Mouse (Mus musculus) liver, embryonic 18 days (tissue): ENCODE data around the gene Pkp2. TPM values are rescaled to one million over a fixed set of nuclear protein-coding genes. Genes with fewer than 3 reads are reported as not detected.

Source experiments
- polyA plus RNA-seq: library from polyadenylated mRNA; depleted of rRNA; stranded (reverse); fragments of >200 nt; gene quantifications from 2 replicates; pipeline ENCODE4 v1.2.3, GENCODE M21; 2012; rRNA removed

Pkp2 gene
- 15.6 and 16.4 TPM in 2 replicates for polyA plus RNA-seq

DNA sequence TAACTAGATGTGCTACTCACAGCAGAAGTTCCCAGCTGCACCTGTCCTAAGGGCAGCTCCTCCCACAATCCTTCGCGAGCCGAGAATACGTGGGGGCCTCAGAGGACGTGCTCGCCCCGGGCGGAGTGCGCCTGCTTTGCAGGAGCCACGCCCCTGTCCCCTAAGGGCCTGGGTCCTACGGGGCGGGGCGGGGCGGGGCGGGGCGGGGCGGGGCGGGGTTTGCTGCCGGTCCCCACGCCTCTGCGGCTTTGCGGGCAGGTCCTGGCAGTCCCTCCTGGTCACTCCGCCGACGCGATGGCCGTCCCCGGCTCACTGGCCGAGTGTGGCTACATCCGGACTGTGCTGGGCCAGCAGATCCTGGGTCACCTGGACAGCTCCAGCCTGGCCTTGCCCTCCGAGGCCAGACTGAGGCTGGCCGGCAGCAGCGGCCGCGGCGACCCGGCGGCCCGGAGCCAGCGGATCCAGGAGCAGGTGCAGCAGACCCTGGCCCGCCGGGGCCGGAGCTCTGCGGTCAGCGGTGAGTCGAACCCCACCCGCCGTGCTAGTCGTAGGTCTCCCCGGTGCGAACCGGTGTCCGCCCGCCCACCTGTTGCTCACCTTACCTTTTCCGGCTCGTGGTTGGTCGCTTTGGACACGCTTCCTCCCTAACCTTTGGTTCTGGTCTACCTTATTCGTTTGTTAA is at the start of gene Pkp2:
Gene Pkp2, plus strand, starts transcription at position 240 of the 682 bp plus-strand sequence.

DNA sequence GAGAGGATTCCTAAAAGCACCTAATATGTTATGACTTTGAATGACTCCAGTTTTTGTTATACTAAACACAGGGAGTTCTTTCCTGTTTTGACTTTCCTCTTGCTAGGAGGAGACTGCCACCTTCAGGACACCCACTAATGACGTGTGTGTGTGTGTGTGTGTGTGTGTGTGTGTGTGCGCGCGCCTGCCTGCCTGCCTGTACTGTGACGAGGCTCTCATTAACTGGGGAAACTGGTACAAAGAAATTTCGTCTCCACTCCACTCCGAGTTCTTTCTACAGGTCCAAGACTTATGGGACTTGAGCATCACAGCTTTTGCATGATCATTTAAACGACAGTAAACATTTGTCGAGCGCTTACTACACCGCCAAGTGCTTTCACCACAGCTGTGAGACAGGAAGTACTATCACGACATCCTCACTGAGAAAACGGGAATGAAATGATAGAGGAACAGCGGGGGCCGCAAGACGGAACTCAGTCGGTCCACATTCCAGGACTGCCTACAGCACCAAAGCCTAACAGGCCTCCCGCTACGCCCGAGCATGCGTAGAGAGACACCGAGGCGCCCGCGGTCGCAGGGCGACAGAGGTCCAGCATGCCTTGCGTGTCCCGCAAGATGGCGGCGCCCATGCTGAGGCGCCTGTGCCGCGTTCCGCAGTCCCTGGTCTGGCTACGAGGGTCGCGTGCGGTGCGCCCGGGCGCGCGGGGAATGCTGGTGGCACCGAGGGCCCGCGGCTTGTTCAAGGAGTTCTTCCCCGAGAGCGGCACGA is 89.4 kb downstream of the Pkp2 start, which contains the start of gene Yars2:
Gene Yars2, plus strand, starts transcription at position 597 of the 769 bp plus-strand sequence.

Other genes with a start within 250 kb of the Pkp2 start
- gene Yars2, start 89.6 kb downstream of the Pkp2 start, polyA plus RNA-seq, result 15.9 and 16.0 TPM in 2 replicates
- gene Dnm1l, start 145.6 kb downstream of the Pkp2 start, polyA plus RNA-seq, result 14.0 and 14.7 TPM in 2 replicates